In the genomic region with DNA sequence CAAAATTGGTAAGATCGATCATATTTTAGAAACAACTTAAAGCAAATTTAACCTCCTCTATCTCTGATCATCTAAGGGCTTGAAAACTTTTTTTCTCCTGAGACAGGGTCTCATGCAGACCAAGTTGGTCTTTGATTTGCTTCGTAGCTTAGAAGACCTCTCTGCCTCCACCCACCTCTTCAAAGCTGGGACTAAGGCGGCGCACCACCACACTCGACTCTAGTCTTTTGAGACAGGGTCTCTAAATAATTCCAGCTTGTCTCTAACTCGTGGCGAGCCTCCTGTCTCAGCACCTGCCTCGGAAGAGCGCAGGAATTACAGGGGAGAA, we compare ENCODE assay signal across 8 mouse cellular contexts. TPM values are rescaled to one million over a fixed set of nuclear protein-coding genes. Genes with fewer than 3 reads are reported as not detected.
DNase-seq lines count a peak whose midpoint lies in the region; ATAC-seq and TF ChIP-seq lines count a peak whose summit lies in the region.

No protein-coding gene starts in this region.

- no peaks in the 10 kb centered on the region; the same call in 1 of the 2 replicates for H3K4me1 ChIP-seq in kidney, postnatal 0 days (replicated peaks; ENCODE audit: insufficient read depth, low read length)
- no peaks in the 10 kb centered on the region for H3K4me1 ChIP-seq in cortical plate, adult 2 months (ENCODE audit: control insufficient read depth, insufficient read depth, low read length)
- peaks cover 16% of the 10 kb centered on the region for H3K4me1 ChIP-seq in hindbrain, embryonic 15.5 days (replicated peaks)
- H3K4me1 ChIP-seq in midbrain, embryonic 14.5 days (ENCODE audit: control insufficient read depth, insufficient read depth, low read length) = 0 out of 2 replicates have a peak, but pooled peaks cover 7% of the 10 kb centered on the region

- H3K9me3 ChIP-seq in kidney, postnatal 0 days (replicated peaks; ENCODE audit: low read length) = no peaks in the 10 kb centered on the region
- H3K9me3 ChIP-seq in hindbrain, embryonic 15.5 days = no peaks in the 10 kb centered on the region
- no peaks in the 10 kb centered on the region for H3K9me3 ChIP-seq in midbrain, embryonic 14.5 days (ENCODE audit: control insufficient read depth, low read length)

- peak overlapping the region; percentile 80 for H3K4me2 ChIP-seq in kidney, postnatal 0 days (ENCODE audit: low read length)
- peak overlapping the region; percentile 71 for H3K4me2 ChIP-seq in hindbrain, embryonic 15.5 days
- peak overlapping the region; percentile 83 for H3K4me2 ChIP-seq in midbrain, embryonic 14.5 days (ENCODE audit: low read length)

- TF ChIP-seq CTCF in kidney, postnatal 0 days (IDR thresholded peaks at IDR 0.05; ENCODE audit: low read depth) = no peak
- no peak for TF ChIP-seq CTCF in cortical plate, adult 2 months (IDR thresholded peaks at IDR 0.05; ENCODE audit: extremely low read depth, insufficient read depth, low read length)

- H3K4me3 ChIP-seq in kidney, postnatal 0 days (replicated peaks; ENCODE audit: low read depth, low read length) = peak overlapping the region; percentile 51
- peak overlapping the region; percentile 47 for H3K4me3 ChIP-seq in cortical plate, adult 2 months (ENCODE audit: insufficient read depth, low read length)
- peak overlapping the region; percentile 56 for H3K4me3 ChIP-seq in hindbrain, embryonic 15.5 days
- peak overlapping the region; percentile 59 for H3K4me3 ChIP-seq in midbrain, embryonic 14.5 days (replicated peaks; ENCODE audit: low read depth, low read length)

- H3K9ac ChIP-seq in kidney, postnatal 0 days (ENCODE audit: low read depth, low read length) = peak overlapping the region; percentile 60
- peak overlapping the region; percentile 67 for H3K9ac ChIP-seq in hindbrain, embryonic 15.5 days
- H3K9ac ChIP-seq in midbrain, embryonic 14.5 days (replicated peaks; ENCODE audit: low read length) = peak overlapping the region; percentile 58

- H3K27ac ChIP-seq in kidney, postnatal 0 days = peak overlapping the region; percentile 92
- peak overlapping the region; percentile 79 for H3K27ac ChIP-seq in cortical plate, adult 2 months (ENCODE audit: insufficient read depth, low read length)
- peak overlapping the region; percentile 93 for H3K27ac ChIP-seq in hindbrain, embryonic 15.5 days (replicated peaks)
- H3K27ac ChIP-seq in midbrain, embryonic 14.5 days (replicated peaks; ENCODE audit: low read depth, low read length) = peak overlapping the region; percentile 89

- H3K36me3 ChIP-seq in kidney, postnatal 0 days (ENCODE audit: insufficient read depth, low read length) = no peaks in the 10 kb centered on the region
- H3K36me3 ChIP-seq in hindbrain, embryonic 15.5 days = no peaks in the 10 kb centered on the region
- no peaks in the 10 kb centered on the region for H3K36me3 ChIP-seq in midbrain, embryonic 14.5 days (ENCODE audit: control insufficient read depth, insufficient read depth, low read length)

- no peak for ATAC-seq in kidney, postnatal 0 days (replicated peaks; ENCODE audit: low FRiP score, low read depth)
- no peak; the same call in 1 of the 2 replicates for ATAC-seq in hindbrain, embryonic 15.5 days (ENCODE audit: low FRiP score, low read depth)
- ATAC-seq in midbrain, embryonic 14.5 days (ENCODE audit: low FRiP score, low TSS enrichment) = no peak
- no peak for ATAC-seq in megakaryocyte progenitor cell, adult 5-6 weeks (replicated peaks; ENCODE audit: poor library complexity)

- WGBS in kidney, postnatal 0 days = 8% methylated on average over 9 of the region's 9 CpGs
- 9% methylated on average over 9 of the region's 9 CpGs for WGBS in hindbrain, embryonic 15.5 days
- WGBS in midbrain, embryonic 14.5 days = 7% methylated on average over 9 of the region's 9 CpGs

- no peaks in the 10 kb centered on the region for H3K27me3 ChIP-seq in kidney, postnatal 0 days (ENCODE audit: insufficient read depth, low read length)
- 0 out of 2 replicates have a peak, but pooled peaks cover 2% of the 10 kb centered on the region for H3K27me3 ChIP-seq in hindbrain, embryonic 15.5 days
- H3K27me3 ChIP-seq in midbrain, embryonic 14.5 days (ENCODE audit: control insufficient read depth, insufficient read depth, low read length) = no peaks in the 10 kb centered on the region

- TF ChIP-seq POLR2A in cortical plate, adult 2 months (IDR thresholded peaks at IDR 0.05; ENCODE audit: extremely low read depth, insufficient read depth, low read length) = no peak

- DNase-seq in kidney, postnatal 0 days (ENCODE audit: low spot score) = no peak
- DNase-seq in kidney, adult 18-20 months = no peak
- DNase-seq in midbrain, embryonic 14.5 days = no peak
- DNase-seq in yolk sac, embryonic 10.5 days (ENCODE audit: low spot score) = no peak
- no peak for DNase-seq in urinary bladder, postnatal 14 days (ENCODE audit: low spot score)

RNA-seq across cellular contexts. Expression of a gene that starts 0.6 kb away (rescaled TPM):
- polyA plus RNA-seq in kidney, postnatal 0 days (2015; fragmentation: Nextera tagmentation; extraction: Ambion mirVana) = 4.8 and 5.1 TPM in 2 replicates
- polyA plus RNA-seq in cortical plate, adult 2 months (2012; rRNA removed) = 0.36 and 0.58 TPM in 2 replicates
- 2.6 and 2.8 TPM in 2 replicates for polyA plus RNA-seq in hindbrain, embryonic 15.5 days (2015; fragmentation: Nextera tagmentation; extraction: Ambion mirVana)
- polyA plus RNA-seq in midbrain, embryonic 14.5 days (2014; fragmentation: Nextera tagmentation; extraction: Ambion mirVana) = 1.7 and 4.8 TPM in 2 replicates
- 38.4 and 42.3 TPM in 2 replicates for total RNA-seq in megakaryocyte progenitor cell, adult 5-6 weeks (2015)
- total RNA-seq in megakaryocyte progenitor cell, adult 5-6 weeks (2017) = 13.2 and 13.6 TPM in 2 replicates

RNA-seq across cellular contexts. Expression of a gene that starts 12.4 kb away (rescaled TPM):
- polyA plus RNA-seq in kidney, postnatal 0 days (2015; fragmentation: Nextera tagmentation; extraction: Ambion mirVana) = 132 and 139 TPM in 2 replicates
- 47.6 and 48.4 TPM in 2 replicates for polyA plus RNA-seq in cortical plate, adult 2 months (2012; rRNA removed)
- polyA plus RNA-seq in hindbrain, embryonic 15.5 days (2015; fragmentation: Nextera tagmentation; extraction: Ambion mirVana) = 189 and 197 TPM in 2 replicates
- 188 and 217 TPM in 2 replicates for polyA plus RNA-seq in midbrain, embryonic 14.5 days (2014; fragmentation: Nextera tagmentation; extraction: Ambion mirVana)
- 76.3 and 76.4 TPM in 2 replicates for total RNA-seq in megakaryocyte progenitor cell, adult 5-6 weeks (2015)
- 145 and 167 TPM in 2 replicates for total RNA-seq in megakaryocyte progenitor cell, adult 5-6 weeks (2017)

RNA-seq across cellular contexts. Expression of a gene that starts 56.8 kb away (rescaled TPM):
- polyA plus RNA-seq in kidney, postnatal 0 days (2015; fragmentation: Nextera tagmentation; extraction: Ambion mirVana) = 1.0 and 1.1 TPM in 2 replicates
- polyA plus RNA-seq in cortical plate, adult 2 months (2012; rRNA removed) = 1.5 and 1.6 TPM in 2 replicates
- 2.6 and 3.2 TPM in 2 replicates for polyA plus RNA-seq in hindbrain, embryonic 15.5 days (2015; fragmentation: Nextera tagmentation; extraction: Ambion mirVana)
- 23.1 and 23.8 TPM in 2 replicates for polyA plus RNA-seq in midbrain, embryonic 14.5 days (2014; fragmentation: Nextera tagmentation; extraction: Ambion mirVana)
- total RNA-seq in megakaryocyte progenitor cell, adult 5-6 weeks (2015) = 17.3 and 22.6 TPM in 2 replicates
- 9.2 and 16.3 TPM in 2 replicates for total RNA-seq in megakaryocyte progenitor cell, adult 5-6 weeks (2017)
